Mouse (Mus musculus): ENCODE results near the gene Usp24.

DNA sequence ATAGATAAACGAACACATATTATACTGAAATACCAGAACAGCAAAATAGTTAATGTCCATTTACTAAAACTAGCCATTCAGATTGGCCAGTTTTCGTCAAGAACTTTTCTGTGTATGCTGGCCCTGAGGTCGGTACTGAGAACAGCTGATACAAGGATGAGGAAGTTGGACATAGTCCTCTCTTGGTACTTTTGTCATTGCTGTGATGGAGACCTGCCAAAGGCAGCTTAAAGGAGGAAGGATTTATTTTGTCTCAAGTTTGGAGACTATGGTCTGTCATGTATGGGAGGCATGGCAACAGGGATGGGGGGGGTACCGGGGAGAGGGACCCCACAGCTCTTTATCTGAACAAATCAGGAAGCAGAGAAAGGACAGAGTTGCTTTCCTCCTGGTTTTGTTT lies 12.7 kb downstream of the Usp24 start:
- TF ChIP-seq CTCF (IDR thresholded peaks at IDR 0.05; ENCODE audit: insufficient read depth, low read depth, low read length): no peak
- no peak for TF ChIP-seq POLR2A (IDR thresholded peaks at IDR 0.05; ENCODE audit: insufficient read depth, low read depth, low read length)
